Mouse (Mus musculus) lung, postnatal 10 days (tissue): ENCODE measurements around the gene Fcrlb.
"Not testable (repeated sequence)": the region's sequence is repeated elsewhere in the genome, so short reads cannot be mapped to it uniquely, and the experiment has no call there.

Experiments
- DNase-seq: peaks from one replicate; pipeline ENCODE4 v3.0.0; 2021

The Fcrlb gene

DNA sequence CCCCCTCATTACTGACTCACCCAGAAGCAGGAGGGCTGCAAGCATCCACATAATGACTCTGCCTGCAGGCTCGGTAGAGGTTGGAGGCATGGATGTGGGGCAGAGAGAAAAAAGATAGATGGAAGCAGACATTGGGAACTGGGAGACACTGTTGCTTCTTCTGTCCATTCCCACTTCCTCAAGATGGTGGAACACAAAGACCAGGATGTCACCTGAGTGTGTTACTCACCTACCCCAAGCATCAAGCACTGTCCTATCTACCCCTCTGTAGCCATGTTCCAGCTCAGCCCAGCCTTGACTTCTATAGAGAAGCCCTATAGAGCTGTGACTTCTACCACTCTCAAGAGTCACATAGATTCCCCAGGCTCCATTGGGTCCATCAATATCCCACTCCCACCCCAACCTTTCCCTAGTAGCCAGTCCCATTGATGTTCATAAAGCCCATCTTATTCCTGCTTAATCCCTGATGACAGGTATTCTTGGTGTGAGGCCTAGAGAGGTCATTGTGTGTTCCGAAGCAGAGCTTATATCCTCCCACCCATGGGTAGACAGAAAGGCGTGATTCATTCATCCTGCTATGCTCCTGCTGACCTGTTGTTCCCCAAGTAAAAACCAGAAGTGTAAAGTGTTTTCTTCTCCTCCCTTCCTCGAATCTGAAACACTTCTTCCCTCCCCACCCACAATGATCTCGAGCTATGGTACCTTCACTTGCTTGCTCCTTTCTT, at the start of gene Fcrlb:
Fcrlb (minus strand) TSS at position 51 of the 725 bp plus-strand sequence.
- DNase-seq = no peak

DNA sequence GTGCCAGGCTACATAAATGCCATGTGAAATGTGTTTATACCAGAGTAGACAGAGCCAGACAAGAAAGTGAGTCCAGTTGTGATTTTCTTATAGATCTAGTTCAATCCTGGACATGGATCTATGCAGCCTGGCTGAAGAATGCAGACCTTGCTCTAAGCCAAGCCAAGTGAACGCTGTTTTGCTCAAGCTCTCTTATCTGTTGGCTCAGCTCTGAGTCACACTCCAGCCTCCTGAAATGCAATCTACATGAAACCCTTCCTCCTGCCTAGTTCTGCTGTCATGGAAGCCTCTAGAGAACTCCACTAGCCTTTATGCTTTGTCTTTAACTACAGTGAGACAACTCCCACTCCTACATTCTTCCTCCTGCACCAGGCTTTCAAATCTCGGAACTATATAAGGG, 49.6 kb upstream of the Fcrlb start:
- DNase-seq = no peak

DNA sequence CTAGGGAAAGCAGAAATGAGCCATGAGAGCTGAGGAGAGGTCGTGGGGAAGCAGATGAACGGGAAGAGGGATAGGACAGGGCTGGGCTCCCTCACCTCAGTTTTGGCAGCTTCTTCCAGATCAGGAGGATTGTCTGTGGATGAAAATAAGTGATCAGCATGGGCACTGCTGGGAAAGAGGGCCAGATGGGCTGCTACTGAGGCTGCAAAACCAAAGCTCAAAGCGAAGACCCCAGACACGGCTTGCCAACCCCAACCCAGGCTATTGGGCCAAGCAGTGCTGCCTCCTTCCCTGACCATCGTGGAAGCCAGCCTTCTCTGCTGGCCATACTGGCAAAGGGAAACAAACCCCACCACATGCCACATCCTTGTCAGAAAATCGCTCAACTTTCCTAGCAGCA, 48.4 kb upstream of the Fcrlb start:
- no peak for DNase-seq

DNA sequence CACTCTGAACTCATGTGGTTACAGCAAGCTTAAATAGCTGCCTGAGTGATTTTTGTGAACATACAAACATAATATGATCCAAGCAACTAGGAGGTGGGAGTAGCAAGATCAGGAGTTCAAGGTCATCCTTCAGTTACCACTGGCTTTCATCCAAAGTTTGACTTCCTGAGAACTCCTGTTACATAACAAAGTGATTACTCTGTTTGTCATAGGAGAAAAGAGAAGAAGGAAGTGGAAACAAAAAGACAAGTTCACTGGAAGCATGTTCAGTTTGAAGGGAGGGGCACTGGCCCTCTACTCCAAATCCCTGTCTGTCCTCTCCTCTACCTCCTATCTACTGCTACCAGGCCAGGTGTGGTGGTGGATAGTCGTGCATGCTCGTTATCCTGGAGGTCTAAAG, 47.0 kb upstream of the Fcrlb start:
- no peak for DNase-seq

DNA sequence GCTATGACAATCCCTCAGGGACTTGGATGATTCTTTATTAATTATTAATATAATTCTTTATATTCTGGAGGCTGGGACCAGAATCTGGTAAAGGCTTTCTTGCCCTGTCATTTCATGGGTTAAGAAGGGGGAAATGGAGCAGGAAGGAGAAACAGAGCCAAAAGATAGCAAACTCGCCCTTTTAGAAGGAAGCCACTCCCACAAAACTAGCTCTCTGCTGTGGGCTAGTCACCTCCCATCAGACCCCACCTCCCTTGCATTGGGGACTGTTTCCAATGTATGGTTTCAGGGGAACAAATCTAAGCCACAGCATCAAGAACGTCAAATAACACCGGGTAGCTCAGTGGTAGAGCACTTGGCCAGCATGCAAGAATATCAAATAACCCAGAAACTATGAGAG, 45.5 kb upstream of the Fcrlb start:
- DNase-seq = no peak

DNA sequence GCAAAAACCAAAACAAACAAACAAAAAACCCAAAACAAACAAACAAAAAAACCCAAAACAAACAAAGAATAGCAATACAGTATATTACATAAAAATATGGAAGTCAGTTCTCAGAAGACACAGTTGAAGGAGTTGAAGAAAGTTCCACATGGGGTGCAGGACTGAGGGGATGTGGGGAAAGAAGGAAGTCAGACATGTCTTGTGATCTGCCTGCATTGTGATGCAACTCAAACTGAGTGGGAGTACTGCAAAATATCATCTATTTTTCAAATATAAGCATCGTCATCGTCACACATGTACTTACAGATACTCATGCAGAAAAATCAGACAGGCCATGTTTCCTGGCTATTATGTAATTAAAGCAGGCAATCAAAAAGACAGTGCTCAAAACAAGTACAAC, 40.5 kb upstream of the Fcrlb start:
- no peak for DNase-seq

DNA sequence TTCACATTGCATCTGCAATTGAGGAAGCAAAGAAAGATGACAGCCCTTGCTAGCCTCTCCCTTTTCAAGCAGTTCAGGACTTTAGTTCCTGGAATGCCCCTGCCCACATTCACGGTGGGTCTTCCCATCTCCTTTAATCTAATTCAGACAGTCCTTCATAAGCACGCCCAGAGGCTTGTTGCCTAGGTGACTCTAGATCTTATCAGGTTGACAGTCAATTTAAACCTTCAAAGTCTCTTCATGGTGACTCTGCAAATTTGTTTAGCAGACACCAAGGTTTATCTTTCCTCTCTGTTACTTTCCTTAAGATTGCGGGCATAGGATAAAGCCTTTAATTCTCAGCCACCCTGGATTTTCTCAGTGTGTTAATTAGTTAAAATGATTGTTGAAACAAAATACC, 38.0 kb upstream of the Fcrlb start:
- DNase-seq = no peak

DNA sequence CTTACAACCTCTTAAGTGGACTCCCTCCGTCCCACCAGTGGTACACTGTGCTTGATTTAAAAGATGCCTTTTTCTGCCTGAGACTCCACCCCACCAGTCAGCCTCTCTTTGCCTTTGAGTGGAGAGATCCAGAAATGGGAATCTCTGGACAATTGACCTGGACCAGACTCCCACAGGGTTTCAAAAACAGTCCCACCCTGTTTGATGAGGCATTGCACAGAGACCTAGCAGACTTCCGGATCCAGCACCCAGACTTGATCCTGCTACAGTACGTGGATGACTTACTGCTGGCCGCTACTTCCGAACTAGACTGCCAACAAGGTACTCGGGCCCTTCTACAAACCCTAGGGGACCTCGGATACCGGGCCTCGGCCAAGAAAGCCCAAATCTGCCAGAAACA, 32.2 kb upstream of the Fcrlb start:
- DNase-seq = not testable (repeated sequence)

DNA sequence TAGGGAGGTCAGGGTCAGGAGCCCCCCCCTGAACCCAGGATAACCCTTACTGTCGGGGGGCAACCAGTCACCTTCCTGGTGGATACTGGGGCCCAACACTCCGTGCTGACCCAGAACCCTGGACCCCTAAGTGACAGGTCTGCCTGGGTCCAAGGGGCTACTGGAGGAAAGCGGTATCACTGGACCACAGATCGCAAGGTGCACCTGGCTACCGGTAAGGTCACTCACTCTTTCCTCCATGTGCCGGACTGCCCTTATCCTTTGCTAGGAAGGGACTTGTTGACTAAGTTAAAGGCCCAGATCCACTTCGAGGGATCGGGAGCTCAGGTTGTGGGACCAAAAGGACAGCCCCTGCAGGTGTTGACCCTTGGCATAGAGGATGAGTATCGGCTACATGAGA, 31.4 kb upstream of the Fcrlb start:
- DNase-seq = not testable (repeated sequence)

DNA sequence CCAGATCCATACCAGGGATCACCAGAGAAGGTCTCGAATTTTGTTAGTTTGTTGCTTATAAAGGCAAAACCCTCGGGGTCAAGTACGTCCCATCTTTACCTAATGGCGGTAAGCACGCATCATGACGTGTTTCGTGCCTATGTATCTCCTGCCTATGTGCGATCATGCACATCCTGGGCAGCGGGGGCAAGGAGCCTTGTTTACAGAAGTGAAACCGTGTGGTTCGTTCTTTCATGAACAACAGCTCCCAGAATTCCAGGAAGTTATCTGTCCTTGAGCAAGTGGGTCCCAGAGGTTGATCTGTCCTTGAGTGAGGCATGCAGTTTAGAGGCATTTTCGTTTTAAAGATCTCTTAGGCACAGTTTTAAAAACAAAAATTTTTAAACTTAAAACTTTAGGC, 26.5 kb upstream of the Fcrlb start:
- peak; percentile 9 for DNase-seq

DNA sequence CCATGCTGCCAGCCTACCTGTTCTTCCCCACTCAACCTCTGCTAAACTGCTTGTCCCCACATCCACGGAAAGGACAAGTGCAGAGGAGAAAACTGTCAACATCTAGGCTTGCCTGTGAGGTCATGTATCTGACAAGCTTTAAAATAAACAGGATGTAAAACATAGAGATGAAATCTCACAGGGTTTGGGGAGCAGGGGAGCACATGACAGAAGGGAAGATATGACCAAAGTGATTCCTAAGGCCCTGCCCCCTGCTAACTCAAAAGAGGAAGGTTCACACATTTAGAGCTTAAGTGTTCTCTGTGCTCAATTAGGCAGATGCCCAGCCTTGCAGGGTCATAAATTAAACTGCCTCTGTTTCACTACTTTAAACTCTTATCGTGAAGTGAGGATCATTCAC, 21.6 kb upstream of the Fcrlb start:
- peak; percentile 6 for DNase-seq

DNA sequence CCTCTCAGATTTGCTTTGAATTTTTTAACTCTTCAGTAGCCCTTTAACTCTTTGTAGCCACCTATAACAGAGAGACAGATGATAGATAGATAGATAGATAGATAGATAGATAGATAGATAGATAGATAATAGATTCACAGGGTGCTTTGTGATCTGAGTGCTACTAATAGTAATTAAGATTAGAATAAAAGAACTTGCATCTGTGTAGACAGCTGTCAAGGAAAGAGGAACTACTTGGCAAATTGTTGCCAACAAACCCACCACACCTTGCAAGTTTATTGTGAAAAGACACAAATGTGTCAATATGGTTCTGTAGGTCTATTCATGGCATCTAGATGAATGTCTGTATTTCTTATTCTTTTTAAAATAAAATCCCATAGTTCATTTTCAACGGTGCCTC, 21.2 kb upstream of the Fcrlb start:
- DNase-seq = no peak

DNA sequence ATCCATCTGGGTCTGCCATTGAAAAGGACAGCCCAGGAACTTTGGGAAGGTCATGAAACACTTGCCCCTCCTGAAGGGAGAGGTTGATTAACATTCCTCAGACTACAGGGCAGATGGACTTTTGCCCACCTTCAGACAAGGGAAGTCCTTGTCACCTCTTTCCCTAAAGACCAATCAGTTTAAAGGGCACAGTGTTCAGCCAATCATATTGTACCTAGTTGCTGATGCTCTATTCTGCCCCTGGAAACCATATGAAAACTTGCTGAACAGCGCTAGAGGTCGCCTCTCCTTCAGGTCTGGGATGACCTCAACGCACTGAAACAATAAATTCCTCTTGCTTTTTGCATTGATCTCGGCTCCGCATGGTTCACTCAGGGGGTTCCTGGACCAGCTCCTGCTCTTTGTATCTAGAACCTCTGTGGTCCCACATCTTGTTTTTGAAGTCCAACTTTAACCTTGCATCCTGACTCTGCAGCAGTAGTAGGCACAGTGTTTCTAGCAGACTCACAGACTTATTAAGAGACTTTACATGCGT, 20.7 kb upstream of the Fcrlb start:
- DNase-seq = no peak

DNA sequence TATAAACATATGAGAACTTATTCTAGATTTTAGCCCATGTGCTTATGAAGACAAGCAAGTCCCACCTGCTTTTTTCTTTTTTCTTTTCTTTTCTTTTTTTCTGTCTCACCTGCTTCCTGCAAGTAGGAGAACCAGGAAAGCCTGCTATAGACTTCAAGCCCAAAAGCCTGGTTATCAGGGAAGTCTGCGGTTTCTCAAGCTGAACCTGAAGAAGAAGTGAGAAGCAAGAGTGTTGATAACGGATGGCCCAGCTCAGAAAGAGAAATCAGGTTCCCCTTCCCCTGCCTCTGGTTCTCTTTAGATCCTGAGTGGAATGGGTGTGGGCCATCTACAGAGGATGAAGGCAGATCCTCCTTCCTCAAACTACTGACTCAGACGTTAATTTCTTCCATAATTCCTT, 19.3 kb upstream of the Fcrlb start:
- no peak for DNase-seq

DNA sequence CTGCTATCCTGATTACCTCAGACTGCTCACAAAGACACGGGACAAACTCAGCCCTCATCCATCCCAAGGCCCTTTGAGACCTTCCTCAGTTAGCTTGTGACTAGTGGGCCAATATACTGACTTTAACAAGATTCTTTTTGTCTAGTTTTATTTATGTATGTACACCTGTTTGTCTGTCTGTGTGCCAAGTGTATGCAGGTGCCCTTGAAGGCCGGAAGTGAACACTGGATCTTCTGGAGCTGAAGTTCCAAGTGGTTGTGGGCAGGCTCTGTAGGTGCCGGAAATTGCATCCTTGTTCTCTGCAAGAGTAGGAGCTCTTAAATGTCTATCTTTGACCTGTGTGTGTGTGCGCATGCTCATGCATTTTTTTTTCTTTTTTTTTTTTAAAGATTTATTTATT, 16.5 kb upstream of the Fcrlb start:
- DNase-seq = no peak

DNA sequence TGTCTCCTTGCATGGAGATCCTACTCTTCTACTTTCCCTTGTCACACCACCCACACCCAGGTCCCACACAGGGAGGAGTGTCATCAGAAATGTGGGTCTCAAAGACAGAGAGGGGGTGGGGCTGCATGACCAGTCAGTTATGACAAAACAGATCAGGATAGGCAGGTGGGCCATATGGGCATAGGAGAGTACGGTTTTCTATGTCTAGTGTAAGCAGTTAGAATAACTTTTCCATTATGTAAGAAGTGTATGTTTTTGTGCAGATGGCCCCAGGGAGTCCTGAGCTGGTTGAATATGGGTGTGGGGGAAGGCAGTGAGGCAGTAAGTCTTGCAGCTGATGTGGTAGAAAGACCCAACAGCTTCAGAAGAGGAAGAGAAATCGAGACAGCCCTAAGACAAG, 15.7 kb upstream of the Fcrlb start:
- peak; percentile 4 for DNase-seq

DNA sequence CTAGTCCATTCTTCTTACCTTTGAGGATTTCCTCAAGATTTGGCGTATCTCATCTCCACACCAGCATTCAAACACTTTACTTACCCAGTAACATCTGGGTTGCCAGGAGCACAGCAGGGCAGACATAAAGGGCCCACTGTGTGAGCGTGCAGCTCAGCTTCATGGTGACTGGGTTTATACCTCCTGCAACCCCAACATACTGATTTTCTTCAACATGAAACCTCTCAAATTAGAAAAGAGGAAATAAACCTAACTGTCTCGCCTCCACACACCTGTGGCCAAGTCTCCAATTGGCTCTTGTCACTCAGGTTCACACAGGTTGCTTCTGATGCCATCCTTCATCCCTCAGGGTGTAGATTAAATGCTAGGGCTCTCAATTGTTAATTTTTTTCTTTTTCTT, 14.6 kb upstream of the Fcrlb start, which contains the start of gene Fcrla:
Fcrla (minus strand) TSS at position 206 of the 400 bp plus-strand sequence.
- DNase-seq = no peak

DNA sequence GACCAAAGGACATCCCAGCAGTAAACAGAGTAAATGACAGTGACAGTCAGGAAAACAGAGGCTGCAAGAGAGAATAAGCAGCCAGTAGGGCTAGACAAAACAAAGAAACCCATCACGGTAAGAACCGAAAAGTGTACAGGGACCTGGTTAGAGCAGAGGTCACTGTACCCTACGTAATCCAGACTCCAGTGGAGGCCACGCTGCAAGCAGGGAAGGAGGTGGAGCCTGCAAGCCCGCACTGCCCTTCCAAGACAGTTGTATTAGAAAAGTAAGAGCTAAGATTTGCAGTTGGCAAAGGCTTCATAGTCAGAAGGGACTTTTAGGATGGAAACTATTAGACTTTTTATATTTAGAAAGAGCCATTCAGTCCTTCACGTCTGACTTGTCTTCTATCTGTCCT, 14.2 kb upstream of the Fcrlb start:
- no peak for DNase-seq

DNA sequence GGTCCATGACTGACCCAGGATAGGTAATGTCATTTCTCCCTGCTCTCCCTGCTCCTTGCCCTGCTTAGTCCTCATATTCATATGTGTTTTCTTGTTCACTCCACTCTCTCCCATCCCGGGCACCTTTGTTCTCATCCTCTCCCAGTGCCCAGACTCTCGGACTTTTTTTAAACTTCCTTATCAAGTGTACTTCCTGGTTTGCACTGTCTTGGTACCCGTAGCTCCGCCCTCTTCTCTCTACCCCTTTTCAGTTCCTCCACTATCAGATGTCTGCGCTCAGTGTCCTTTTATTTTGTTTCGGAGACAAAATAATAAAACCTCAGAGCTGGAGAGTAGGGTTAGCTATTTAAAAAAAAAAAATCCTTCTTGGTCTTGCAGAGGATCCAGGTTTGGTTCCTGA, 11.7 kb upstream of the Fcrlb start:
- peak; percentile 16 for DNase-seq

DNA sequence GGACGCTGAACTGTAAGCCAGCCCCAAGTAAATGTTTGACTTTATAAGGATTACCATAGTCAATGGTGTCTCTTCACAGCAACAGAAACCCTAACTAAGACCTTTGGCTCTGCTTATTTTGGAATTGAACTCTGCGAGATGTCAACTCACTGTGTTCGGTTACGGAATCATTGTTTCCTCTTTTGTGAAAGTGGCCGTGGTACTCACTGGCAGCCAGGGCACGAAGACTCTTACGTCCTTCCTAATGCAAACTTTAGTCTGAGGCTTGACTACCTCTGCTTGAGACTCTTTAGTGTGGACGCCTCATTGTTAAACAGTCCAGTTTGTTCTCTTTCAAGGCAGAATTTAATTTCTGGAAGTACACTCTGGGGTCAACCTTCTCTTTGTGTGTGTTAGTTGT, 6.6 kb upstream of the Fcrlb start:
- DNase-seq = no peak

DNA sequence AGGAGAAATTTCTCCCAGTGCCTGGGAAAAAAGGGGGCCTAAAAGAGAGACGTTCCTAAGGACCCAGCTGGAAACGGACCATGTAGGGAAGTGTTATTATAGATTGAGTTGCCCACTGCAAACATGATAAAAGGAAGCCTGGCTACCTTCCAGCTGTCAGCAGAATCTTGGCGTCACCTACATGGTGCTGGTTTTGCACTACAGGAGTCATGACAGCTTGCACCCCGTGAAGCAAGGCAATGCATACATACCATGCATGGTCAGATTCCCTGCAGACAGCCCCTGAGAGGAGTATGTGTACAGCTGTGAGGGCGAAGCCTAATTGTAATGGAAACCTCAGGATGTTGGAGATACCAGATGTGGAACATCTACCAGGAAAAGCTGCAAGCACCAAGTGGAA, 2.9 kb upstream of the Fcrlb start:
- no peak for DNase-seq

DNA sequence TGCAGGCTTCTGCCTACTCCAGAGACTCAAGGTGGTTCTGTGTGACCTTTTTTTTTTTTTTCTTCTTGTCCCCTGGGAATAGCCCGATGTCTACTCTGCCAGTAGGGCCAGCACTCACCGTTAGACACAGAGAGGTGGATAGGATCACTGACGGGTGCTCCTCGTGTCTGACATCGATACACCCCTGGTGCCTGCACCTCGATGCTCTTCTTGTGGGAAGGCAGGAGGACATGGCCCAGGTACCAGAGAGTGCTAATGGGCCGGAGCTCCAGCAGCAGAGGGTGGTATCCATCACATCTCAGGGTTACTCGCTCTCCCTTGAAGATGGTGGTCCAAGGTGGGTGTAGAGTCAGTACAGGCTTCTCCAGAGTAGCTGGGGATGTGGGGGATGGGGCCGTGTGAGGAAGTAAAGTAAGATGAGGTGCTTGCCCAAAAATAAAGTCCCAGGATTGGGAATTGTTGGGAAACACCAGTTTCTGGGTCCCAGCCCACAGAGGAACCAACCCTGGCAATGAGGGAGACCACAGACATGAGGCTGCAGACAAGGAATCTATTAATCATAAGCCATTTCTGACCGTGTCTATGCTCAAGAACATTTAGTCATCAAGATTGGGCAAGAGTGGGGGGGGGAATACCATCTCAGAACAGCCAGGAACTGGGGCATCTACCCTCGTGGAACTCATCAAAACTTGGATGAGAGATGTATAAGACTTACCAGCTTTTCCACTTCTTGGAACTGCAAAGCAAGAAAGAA, 657 bp downstream of the Fcrlb start:
- no peak for DNase-seq

DNA sequence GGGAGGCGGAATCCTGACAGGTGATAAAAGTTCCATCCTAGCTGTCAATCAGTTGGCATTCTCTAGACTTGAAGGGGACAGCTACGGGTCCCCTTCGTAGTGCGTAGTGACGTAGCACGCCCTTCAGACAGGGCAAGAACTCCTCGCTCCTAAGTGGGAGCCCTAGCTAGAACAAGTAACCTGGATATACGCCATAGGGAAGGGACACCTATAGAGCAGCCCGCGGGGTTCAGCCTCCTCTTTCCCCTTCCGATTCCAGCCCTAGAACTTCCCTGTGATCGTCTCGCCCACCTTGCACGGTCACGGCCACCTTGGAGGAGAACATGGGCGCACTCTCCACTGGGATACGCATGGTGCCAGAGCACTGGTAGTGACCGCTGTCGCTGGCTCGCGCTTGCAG, 4.4 kb downstream of the Fcrlb start:
- DNase-seq = no peak

DNA sequence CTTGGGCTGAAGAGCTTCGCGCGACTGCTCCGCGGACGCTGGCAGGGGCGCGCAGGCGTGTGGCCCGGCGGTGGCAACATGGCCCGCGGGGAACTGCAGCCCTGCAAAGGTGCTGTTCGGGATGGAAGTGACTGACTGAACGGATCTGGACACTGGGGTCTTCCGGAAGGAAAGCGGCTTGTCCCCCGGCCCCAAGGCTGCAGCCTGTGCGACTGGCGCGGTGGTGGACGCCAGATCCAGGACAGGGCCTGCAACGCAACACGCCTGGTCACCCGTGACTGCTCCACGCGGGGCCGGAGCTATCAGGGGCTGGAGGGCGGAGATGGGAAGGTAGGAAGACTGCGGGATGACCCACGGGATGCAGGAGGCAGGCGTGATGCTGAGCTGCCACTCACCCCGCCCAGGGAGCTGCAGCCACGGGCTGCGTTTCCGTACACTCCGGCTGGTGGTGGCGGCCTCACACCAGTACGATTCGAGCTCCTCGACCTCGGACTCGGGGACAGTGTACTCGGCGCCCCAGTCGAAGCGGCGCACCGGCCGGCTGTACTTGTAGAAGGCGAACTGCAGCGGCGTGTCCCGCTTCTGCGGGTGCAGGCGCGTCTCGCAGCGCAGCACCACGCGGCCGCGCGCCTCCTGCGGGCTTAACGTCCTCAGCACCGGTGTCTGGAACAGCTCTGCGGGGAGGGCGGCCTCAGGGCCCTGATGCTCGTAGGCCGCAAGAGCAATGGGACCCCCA, 5.1 kb downstream of the Fcrlb start:
- DNase-seq = peak; percentile 22
